Mouse (Mus musculus): ENCODE data around the gene Elovl6. TPM values are rescaled to one million over a fixed set of nuclear protein-coding genes. Genes with fewer than 3 reads are reported as not detected.

Gene Elovl6
- polyA plus RNA-seq, 1 experiment: 40.6 TPM

DNA sequence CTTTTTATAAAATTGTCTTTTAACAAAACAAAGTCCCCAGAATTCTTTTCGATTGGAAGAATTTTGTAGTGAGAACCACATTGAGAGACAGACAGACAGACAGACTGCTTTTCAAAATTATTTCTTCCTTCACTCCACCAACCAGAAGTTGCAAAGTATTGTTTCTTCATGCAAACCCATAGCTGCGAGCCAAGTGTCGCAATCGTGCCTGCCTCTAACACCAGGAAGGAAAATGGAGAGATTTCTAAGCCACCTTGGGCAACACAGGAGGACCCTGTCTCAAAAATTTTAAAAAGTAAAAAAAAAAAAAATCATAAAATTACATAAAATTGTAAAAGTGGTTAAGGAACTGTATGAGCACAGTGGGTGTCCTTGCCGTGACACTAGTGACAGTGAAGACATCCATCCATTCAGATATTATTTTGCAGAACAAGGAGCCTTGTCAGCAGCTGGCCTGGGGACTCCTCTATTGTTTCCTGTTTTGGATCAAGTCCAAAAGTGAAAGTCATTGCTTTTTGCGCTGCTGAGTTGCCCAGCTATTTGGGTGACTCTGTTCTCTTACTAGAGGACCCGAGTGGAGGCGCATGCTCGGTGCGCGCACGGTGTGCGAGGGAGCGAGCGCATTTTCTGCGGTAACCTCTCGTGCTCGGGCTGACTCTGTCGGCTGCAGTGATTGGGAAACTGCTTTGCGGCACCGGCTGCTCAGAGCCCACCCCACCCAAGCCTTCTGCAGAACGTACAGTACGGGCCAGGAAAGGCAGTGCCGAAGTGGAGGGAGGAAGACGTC is 80.3 kb downstream of the Elovl6 start:
- 52% methylated on average over 25 of the region's 25 CpGs for WGBS
- Histone ChIP-seq H3K27me3 (ENCODE audit: control insufficient read depth, insufficient read depth, low read length) (no peaks in the 10 kb centered on the region), H3K27ac (ENCODE audit: insufficient read depth, low read length) (no peak overlapping the region), H3K4me1 (ENCODE audit: control insufficient read depth, insufficient read depth, low read length) (peaks cover 8% of the 10 kb centered on the region; the same call in 1 of the 2 replicates), H3K4me3 (replicated peaks; ENCODE audit: insufficient read depth, low read depth, low read length) (peak overlapping the region; percentile 46)
- peak in 1 of 2 experiments; percentile 23 for DNase-seq
- TF ChIP-seq CTCF (IDR thresholded peaks at IDR 0.05; ENCODE audit: borderline replicate concordance, insufficient read depth, low read depth, low read length): no peak
- TF ChIP-seq POLR2A (IDR thresholded peaks at IDR 0.05; ENCODE audit: borderline replicate concordance, insufficient read depth, low read length): no peak

DNA sequence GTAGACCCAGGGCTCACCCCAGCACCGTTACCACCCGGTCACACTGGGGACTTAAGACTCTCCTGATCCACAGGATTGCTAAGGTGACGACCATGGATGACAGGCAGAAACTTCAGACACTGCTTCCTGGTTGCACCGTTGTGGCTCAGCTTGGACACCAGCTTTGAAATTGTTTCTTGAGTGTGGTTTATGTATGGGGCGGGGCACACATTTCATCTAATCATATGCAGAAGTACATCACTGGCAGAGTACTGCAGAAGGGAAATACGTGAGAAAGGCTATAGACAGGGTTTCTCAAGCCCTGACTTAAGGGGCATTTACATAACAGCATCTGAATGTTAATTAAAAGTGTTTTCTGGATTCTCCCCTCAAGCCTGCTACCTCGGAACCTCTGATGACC is 81.6 kb downstream of the Elovl6 start:
- Histone ChIP-seq H3K27ac (ENCODE audit: insufficient read depth, low read length) (no peak overlapping the region), H3K4me3 (replicated peaks; ENCODE audit: insufficient read depth, low read depth, low read length) (no peak overlapping the region), H3K4me1 (ENCODE audit: control insufficient read depth, insufficient read depth, low read length) (peaks cover 8% of the 10 kb centered on the region; the same call in 1 of the 2 replicates), H3K27me3 (ENCODE audit: control insufficient read depth, insufficient read depth, low read length) (no peaks in the 10 kb centered on the region)
- no peak for TF ChIP-seq POLR2A (IDR thresholded peaks at IDR 0.05; ENCODE audit: borderline replicate concordance, insufficient read depth, low read length)
- no peak for TF ChIP-seq CTCF (IDR thresholded peaks at IDR 0.05; ENCODE audit: borderline replicate concordance, insufficient read depth, low read depth, low read length)
- WGBS: 83% methylated on average over 7 of the region's 7 CpGs
- DNase-seq: no peak

DNA sequence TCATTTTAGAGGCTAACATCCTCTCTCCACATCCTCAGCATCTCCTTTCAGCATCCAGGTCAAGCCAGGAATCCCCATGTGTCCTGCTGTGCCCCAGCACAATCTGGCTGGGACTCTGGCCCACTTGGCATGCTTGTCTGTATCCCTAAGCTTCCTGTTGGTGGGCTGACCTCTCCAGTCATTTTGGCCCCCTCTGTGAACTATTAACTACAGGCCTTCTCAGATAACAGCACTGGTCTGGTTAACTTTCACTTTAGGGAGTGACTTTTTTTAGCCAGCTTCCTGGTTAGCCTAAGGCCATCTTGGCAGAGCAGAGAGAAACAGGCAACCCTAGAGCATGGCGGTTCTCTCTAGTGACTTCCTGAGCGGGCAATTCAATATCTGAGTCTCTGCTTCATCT is 82.1 kb downstream of the Elovl6 start:
- no peak overlapping the region for H3K27ac ChIP-seq (ENCODE audit: insufficient read depth, low read length)
- no peak overlapping the region for H3K4me3 ChIP-seq (replicated peaks; ENCODE audit: insufficient read depth, low read depth, low read length)
- no peaks in the 10 kb centered on the region for H3K27me3 ChIP-seq (ENCODE audit: control insufficient read depth, insufficient read depth, low read length)
- TF ChIP-seq CTCF (IDR thresholded peaks at IDR 0.05; ENCODE audit: borderline replicate concordance, insufficient read depth, low read depth, low read length) (no peak), POLR2A (IDR thresholded peaks at IDR 0.05; ENCODE audit: borderline replicate concordance, insufficient read depth, low read length) (no peak)
- WGBS: 68% methylated on average over 2 of the region's 2 CpGs
- peak in 1 of 2 experiments; percentile 36 for DNase-seq
- peaks cover 8% of the 10 kb centered on the region; the same call in 1 of the 2 replicates for H3K4me1 ChIP-seq (ENCODE audit: control insufficient read depth, insufficient read depth, low read length)

DNA sequence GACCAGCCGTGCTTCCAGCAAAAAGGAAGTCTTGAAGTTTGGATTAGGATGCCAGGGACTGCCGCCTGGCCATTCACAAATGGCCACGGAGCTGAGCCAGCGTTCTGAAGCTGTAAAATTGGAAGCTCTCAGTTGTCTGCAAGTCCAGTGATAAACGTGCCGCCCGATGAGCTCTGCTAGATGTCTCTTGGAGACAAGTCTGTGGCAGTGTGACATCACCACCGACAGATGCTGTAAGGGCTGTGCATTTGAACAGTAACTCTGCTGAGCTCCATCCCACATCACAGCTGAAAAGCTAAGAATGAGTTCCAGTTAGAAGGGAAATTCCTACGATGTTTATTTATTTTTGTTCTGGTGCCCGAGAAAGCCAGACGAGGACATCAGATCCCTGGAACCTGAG is 85.3 kb downstream of the Elovl6 start:
- no peak for DNase-seq
- 73% methylated on average over 11 of the region's 11 CpGs for WGBS
- H3K27me3 ChIP-seq (ENCODE audit: control insufficient read depth, insufficient read depth, low read length): no peaks in the 10 kb centered on the region
- no peak overlapping the region for H3K4me3 ChIP-seq (replicated peaks; ENCODE audit: insufficient read depth, low read depth, low read length)
- peaks cover 13% of the 10 kb centered on the region for H3K4me1 ChIP-seq (ENCODE audit: control insufficient read depth, insufficient read depth, low read length)
- TF ChIP-seq CTCF (IDR thresholded peaks at IDR 0.05; ENCODE audit: borderline replicate concordance, insufficient read depth, low read depth, low read length): no peak
- no peak for TF ChIP-seq POLR2A (IDR thresholded peaks at IDR 0.05; ENCODE audit: borderline replicate concordance, insufficient read depth, low read length)
- no peak overlapping the region for H3K27ac ChIP-seq (ENCODE audit: insufficient read depth, low read length)

DNA sequence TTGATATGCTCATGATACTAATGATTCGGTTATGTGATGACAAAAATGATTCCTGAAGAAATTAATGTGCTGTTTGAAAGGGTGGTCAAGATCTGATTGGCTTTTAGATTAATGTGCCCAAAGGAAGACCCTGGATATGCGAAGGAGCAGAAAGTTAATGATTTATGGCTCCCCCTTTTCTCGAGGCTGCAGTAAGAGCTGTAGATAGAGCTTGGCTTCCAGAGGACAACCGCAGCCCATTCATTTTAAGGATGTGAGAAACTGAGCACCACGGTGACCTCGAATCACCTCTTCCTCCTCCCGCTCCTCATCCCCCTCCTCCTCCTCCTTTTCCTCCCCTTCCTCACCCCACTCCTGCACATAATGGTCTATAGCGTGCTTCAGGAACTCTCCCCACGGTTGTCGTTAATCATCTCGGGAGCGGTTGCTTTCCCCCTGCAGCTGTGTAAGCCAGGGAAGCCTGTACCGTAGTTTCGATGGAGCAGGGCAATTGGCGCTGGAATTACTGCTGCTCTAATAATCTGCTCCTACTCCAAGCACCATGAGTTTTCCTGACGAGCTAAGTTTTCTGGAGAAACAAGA is 87.1 kb downstream of the Elovl6 start:
- TF ChIP-seq CTCF (IDR thresholded peaks at IDR 0.05; ENCODE audit: borderline replicate concordance, insufficient read depth, low read depth, low read length) (no peak), POLR2A (IDR thresholded peaks at IDR 0.05; ENCODE audit: borderline replicate concordance, insufficient read depth, low read length) (no peak)
- no peak overlapping the region for H3K4me3 ChIP-seq (replicated peaks; ENCODE audit: insufficient read depth, low read depth, low read length)

DNA sequence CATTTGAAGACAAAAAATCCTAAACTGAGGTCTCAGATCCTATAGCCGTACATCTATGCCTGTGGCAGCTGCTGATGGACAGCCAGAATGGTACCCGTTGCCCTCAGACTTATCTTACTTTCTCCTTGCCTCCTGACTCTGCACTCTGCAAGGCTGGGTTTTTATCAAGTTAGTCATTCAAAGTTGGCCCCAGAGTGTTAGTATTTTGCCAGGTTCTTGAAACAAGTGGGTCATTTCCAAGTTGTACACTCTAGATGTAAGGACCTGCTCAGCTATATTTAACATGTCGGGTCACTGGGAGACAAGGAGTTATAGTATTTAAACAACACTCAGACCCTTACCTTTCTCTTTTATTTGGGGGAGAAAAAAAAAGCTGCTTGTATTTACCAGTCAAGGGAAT is 88.6 kb downstream of the Elovl6 start:
- Histone ChIP-seq H3K4me1 (ENCODE audit: control insufficient read depth, insufficient read depth, low read length) (peaks cover 5% of the 10 kb centered on the region), H3K4me3 (replicated peaks; ENCODE audit: insufficient read depth, low read depth, low read length) (no peak overlapping the region), H3K27me3 (ENCODE audit: control insufficient read depth, insufficient read depth, low read length) (no peaks in the 10 kb centered on the region), H3K27ac (ENCODE audit: insufficient read depth, low read length) (no peak overlapping the region)
- no peak for DNase-seq
- no peak for TF ChIP-seq CTCF (IDR thresholded peaks at IDR 0.05; ENCODE audit: borderline replicate concordance, insufficient read depth, low read depth, low read length)
- no peak for TF ChIP-seq POLR2A (IDR thresholded peaks at IDR 0.05; ENCODE audit: borderline replicate concordance, insufficient read depth, low read length)
- 80% methylated on average over 3 of the region's 3 CpGs for WGBS

More for the DNA sequence above, 87.1 kb downstream of the Elovl6 start:
- peaks cover 6% of the 10 kb centered on the region for H3K4me1 ChIP-seq (ENCODE audit: control insufficient read depth, insufficient read depth, low read length)
- no peak overlapping the region for H3K27ac ChIP-seq (ENCODE audit: insufficient read depth, low read length)
- DNase-seq: no peak
- no peaks in the 10 kb centered on the region for H3K27me3 ChIP-seq (ENCODE audit: control insufficient read depth, insufficient read depth, low read length)
- 92% methylated on average over 16 of the region's 16 CpGs for WGBS

DNA sequence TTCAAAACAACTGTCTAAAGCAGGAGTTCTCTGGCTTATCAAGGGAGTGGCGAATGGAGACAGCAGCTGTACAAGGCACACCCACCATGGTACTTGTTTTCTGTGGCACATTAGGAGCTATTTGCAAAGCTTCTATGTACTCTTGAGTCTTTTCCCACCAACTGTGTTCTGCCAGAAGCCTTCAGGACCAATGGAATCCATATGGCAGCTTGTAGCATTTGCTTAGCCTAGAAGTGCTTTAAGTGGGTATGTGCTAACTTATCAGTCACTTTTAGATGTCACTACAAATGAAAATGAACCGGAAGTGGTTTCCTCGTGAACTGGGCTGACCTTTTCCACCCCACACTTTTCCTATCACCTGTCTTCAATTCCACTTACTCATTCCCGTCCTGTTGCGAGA is 89.1 kb downstream of the Elovl6 start:
- 81% methylated on average over 5 of the region's 5 CpGs for WGBS
- peaks cover 5% of the 10 kb centered on the region for H3K4me1 ChIP-seq (ENCODE audit: control insufficient read depth, insufficient read depth, low read length)
- DNase-seq: no peak
- TF ChIP-seq POLR2A (IDR thresholded peaks at IDR 0.05; ENCODE audit: borderline replicate concordance, insufficient read depth, low read length) (no peak), CTCF (IDR thresholded peaks at IDR 0.05; ENCODE audit: borderline replicate concordance, insufficient read depth, low read depth, low read length) (no peak)
- no peak overlapping the region for H3K4me3 ChIP-seq (replicated peaks; ENCODE audit: insufficient read depth, low read depth, low read length)
- no peaks in the 10 kb centered on the region for H3K27me3 ChIP-seq (ENCODE audit: control insufficient read depth, insufficient read depth, low read length)
- H3K27ac ChIP-seq (ENCODE audit: insufficient read depth, low read length): no peak overlapping the region

DNA sequence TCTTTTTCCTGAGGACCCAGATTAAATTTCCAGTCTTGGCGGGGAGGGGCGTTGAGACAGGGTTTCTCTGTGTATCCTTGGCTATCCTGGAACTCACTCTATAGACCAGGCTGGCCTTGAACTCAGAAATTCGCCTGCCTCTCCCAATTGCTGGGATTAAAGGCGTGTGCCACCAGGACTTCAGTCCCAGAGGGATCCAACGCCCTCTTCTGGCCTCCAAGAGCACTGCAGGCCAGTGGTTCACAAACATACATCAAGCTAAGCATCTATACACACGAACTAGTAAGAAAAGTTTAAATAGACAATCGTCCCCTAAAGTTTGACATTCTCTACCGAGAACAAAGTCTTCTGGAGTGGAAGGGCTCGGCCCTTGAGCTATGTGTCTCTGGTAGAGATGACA is 90.0 kb downstream of the Elovl6 start:
- Histone ChIP-seq H3K4me3 (replicated peaks; ENCODE audit: insufficient read depth, low read depth, low read length) (no peak overlapping the region), H3K27me3 (ENCODE audit: control insufficient read depth, insufficient read depth, low read length) (no peaks in the 10 kb centered on the region), H3K27ac (ENCODE audit: insufficient read depth, low read length) (no peak overlapping the region), H3K4me1 (ENCODE audit: control insufficient read depth, insufficient read depth, low read length) (peaks cover 5% of the 10 kb centered on the region)
- TF ChIP-seq CTCF (IDR thresholded peaks at IDR 0.05; ENCODE audit: borderline replicate concordance, insufficient read depth, low read depth, low read length) (peak; percentile 12; the same call in 1 of the 2 replicates), POLR2A (IDR thresholded peaks at IDR 0.05; ENCODE audit: borderline replicate concordance, insufficient read depth, low read length) (no peak)
- 76% methylated on average over 9 of the region's 9 CpGs for WGBS
- DNase-seq: peak in 1 of 2 experiments; percentile 29

Data from cerebellum, adult 2 months (tissue).